Mouse (Mus musculus): ENCODE data around the gene Kcnh2. TPM values are rescaled to one million over a fixed set of nuclear protein-coding genes. Genes with fewer than 3 reads are reported as not detected.

The Kcnh2 gene
- total and polyA plus RNA-seq, 3 experiments = 1.8 to 6.8 TPM; not detected in 1

DNA sequence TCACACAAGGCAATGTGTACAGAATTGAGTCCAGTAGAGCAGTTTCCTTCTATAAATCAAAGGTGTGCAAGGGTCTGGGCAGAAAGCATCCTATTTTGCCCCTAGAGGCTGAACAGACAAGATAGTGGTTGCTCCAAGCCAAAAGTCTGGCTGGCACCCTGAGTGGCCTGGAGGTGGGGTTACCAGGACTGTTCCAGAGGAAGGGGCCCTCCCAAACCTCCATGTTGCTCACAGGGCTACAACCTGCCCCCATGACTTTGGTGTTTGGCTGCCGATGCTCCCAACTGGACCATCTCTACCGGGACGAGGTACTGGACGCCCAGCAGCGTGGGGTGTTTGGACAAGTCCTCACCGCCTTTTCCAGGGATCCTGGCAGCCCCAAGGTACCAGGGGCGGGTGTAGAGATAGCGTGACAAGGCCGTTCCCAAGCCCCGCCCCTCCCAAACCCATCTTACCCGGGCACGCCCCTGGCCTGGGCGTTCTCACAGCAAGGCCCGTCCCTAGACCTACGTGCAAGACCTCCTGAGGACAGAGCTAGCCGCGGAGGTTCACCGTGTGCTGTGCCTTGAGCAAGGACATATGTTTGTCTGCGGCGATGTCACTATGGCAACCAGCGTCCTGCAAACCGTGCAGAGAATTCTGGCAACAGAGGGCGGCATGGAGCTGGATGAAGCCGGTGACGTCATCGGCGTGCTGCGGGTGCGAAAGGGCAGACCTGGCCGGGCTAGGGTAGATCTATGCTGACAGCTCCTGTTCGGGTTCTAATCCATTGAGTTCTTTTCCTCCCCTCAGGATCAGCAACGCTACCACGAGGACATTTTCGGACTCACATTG is 31.8 kb upstream of the Kcnh2 start:
- Histone ChIP-seq H3K36me3 (ENCODE audit: control insufficient read depth in 1 of 2, insufficient read depth in 2 of 2, low read length in 2 of 2) (peaks cover 0 to 59% of the 10 kb centered on the region in 2 experiments; a peak in 2 of 4 replicates), H3K9ac (ENCODE audit: control insufficient read depth, low read depth, low read length, poor library complexity, severe bottlenecking) (peak overlapping the region; percentile 66), H3K27me3 (ENCODE audit: control insufficient read depth in 1 of 2, insufficient read depth in 2 of 2, low read length in 2 of 2) (no peaks in the 10 kb centered on the region), H3K4me3 (ENCODE audit: control insufficient read depth in 1 of 2, insufficient read depth in 1 of 2, low read depth in 2 of 2, low read length in 2 of 2) (peak overlapping the region; percentile 59 to 61), H3K9me3 (replicated peaks; ENCODE audit: insufficient read depth, low read length) (no peaks in the 10 kb centered on the region), H3K27ac (ENCODE audit: control insufficient read depth, low read depth, low read length) (peak overlapping the region; percentile 53), H3K79me2 (ENCODE audit: control insufficient read depth, insufficient read depth, low read length, poor library complexity) (peaks cover 25% of the 10 kb centered on the region), H3K4me1 (ENCODE audit: control insufficient read depth in 1 of 2, insufficient read depth in 2 of 2, low read length in 2 of 2) (peaks cover 22 to 78% of the 10 kb centered on the region in 2 experiments)
- peak; percentile 100 for DNase-seq (ENCODE audit: low read depth, low spot score)
- TF ChIP-seq JUND (IDR thresholded peaks at IDR 0.05; ENCODE audit: low read depth, low read length) = peak; percentile 78; the same call in 1 of the 2 replicates
- TF ChIP-seq SMC3 (IDR thresholded peaks at IDR 0.05; ENCODE audit: low read depth, low read length) = peak; percentile 30
- 0 out of 2 replicates have a peak, but pooled peaks have one; percentile 28 for TF ChIP-seq RCOR1 (IDR thresholded peaks at IDR 0.05; ENCODE audit: low read depth, low read length)
- peak; percentile 72 for TF ChIP-seq NELFE (IDR thresholded peaks at IDR 0.05; ENCODE audit: low read depth, low read length)
- peak; percentile 68; the same call in 1 of the 2 replicates for TF ChIP-seq MYC (IDR thresholded peaks at IDR 0.05; ENCODE audit: low read depth, low read length)
- TF ChIP-seq CHD1 (IDR thresholded peaks at IDR 0.05; ENCODE audit: low read depth, low read length) = no peak
- no peak; the same call in none of the 2 replicates for TF ChIP-seq TBP (IDR thresholded peaks at IDR 0.05; ENCODE audit: low read depth, low read length)
- peak; percentile 84 for TF ChIP-seq HCFC1 (IDR thresholded peaks at IDR 0.05; ENCODE audit: low read depth, low read length)
- TF ChIP-seq E2F4 (IDR thresholded peaks at IDR 0.05; ENCODE audit: borderline replicate concordance, low read depth, low read length) = no peak
- TF ChIP-seq ZMIZ1 (IDR thresholded peaks at IDR 0.05; ENCODE audit: low read depth, low read length) = no peak; the same call in 1 of the 2 replicates
- TF ChIP-seq ZNF384 (IDR thresholded peaks at IDR 0.05; ENCODE audit: low read depth, low read length) = no peak
- TF ChIP-seq CTCF (IDR thresholded peaks at IDR 0.05 in 2 of 3, conservative IDR thresholded peaks at IDR 0.05 in 1 of 3; ENCODE audit: control insufficient read depth in 1 of 3, insufficient read depth in 1 of 3, low read depth in 2 of 3, low read length in 3 of 3, poor library complexity in 1 of 3, severe bottlenecking in 1 of 3) = peak; percentile 36 to 77 (median 74); a peak in 5 of 6 replicates
- TF ChIP-seq RAD21 (IDR thresholded peaks at IDR 0.05; ENCODE audit: low read depth, low read length) = no peak
- peak; percentile 88; the same call in 1 of the 2 replicates for TF ChIP-seq POLR2AphosphoS2 (IDR thresholded peaks at IDR 0.05; ENCODE audit: low read length)
- TF ChIP-seq ZKSCAN1 (IDR thresholded peaks at IDR 0.05; ENCODE audit: low read depth, low read length) = peak; percentile 3; the same call in 1 of the 2 replicates
- TF ChIP-seq ETS1 (IDR thresholded peaks at IDR 0.05; ENCODE audit: low read depth, low read length) = peak; percentile 91
- no peak for TF ChIP-seq UBTF (IDR thresholded peaks at IDR 0.05; ENCODE audit: borderline replicate concordance, insufficient read depth, low read depth, low read length)
- TF ChIP-seq ZC3H11A (IDR thresholded peaks at IDR 0.05; ENCODE audit: low read depth, low read length) = no peak
- TF ChIP-seq MAX (IDR thresholded peaks at IDR 0.05; ENCODE audit: low read length) = peak; percentile 85; the same call in 1 of the 2 replicates
- TF ChIP-seq ELF1 (IDR thresholded peaks at IDR 0.05; ENCODE audit: low read depth, low read length) = peak; percentile 66; the same call in 1 of the 2 replicates
- TF ChIP-seq BHLHE40 (IDR thresholded peaks at IDR 0.05; ENCODE audit: borderline replicate concordance, low read depth, low read length) = 0 out of 2 replicates have a peak, but pooled peaks have one; percentile 55
- no peak for TF ChIP-seq GABPA (IDR thresholded peaks at IDR 0.05; ENCODE audit: low read depth, low read length)
- peak; percentile 75 for TF ChIP-seq MAZ (IDR thresholded peaks at IDR 0.05; ENCODE audit: low read depth, low read length)
- no peak; the same call in 1 of the 2 replicates for TF ChIP-seq NRF1 (IDR thresholded peaks at IDR 0.05; ENCODE audit: insufficient read depth, low read depth, low read length, poor library complexity, severe bottlenecking)
- 0 out of 2 replicates have a peak, but pooled peaks have one; percentile 16 for TF ChIP-seq TAL1 (IDR thresholded peaks at IDR 0.05; ENCODE audit: low read length)
- no peak; the same call in 1 of the 2 replicates for TF ChIP-seq KAT2A (conservative IDR thresholded peaks at IDR 0.05; ENCODE audit: low read depth, low read length)
- TF ChIP-seq CHD2 (IDR thresholded peaks at IDR 0.05; ENCODE audit: low read length) = no peak
- no peak; the same call in 1 of the 2 replicates for TF ChIP-seq POLR2AphosphoS5 (IDR thresholded peaks at IDR 0.05; ENCODE audit: borderline replicate concordance, low read depth, low read length)
- peak; percentile 100 for TF ChIP-seq SIN3A (IDR thresholded peaks at IDR 0.05; ENCODE audit: low read length)
- TF ChIP-seq USF2 (IDR thresholded peaks at IDR 0.05; ENCODE audit: borderline replicate concordance in 1 of 2, insufficient read depth in 1 of 2, low read depth in 1 of 2, low read length in 2 of 2) = no peak
- peak; percentile 9 to 46; a peak in 3 of 4 replicates for TF ChIP-seq EP300 (IDR thresholded peaks at IDR 0.05; ENCODE audit: low read depth in 1 of 2, low read length in 2 of 2)
- no peak; the same call in 1 of the 2 replicates for TF ChIP-seq GATA1 (IDR thresholded peaks at IDR 0.05; ENCODE audit: low read depth, low read length)
- TF ChIP-seq MYB (IDR thresholded peaks at IDR 0.05; ENCODE audit: low read depth, low read length) = peak; percentile 55; the same call in 1 of the 2 replicates
- peak; percentile 35 to 85; a peak in 2 of 4 replicates for TF ChIP-seq POLR2A (IDR thresholded peaks at IDR 0.05; ENCODE audit: control insufficient read depth in 1 of 2, insufficient read depth in 1 of 2, low read depth in 1 of 2, low read length in 2 of 2, poor library complexity in 1 of 2)
